Mouse (Mus musculus): Measurements from ENCODE around the gene Rbfox3. TPM values are rescaled to one million over a fixed set of nuclear protein-coding genes. Genes with fewer than 3 reads are reported as not detected.

The Rbfox3 gene
- polyA plus RNA-seq, 1 experiment from 2014 or later: 0.37 TPM

DNA sequence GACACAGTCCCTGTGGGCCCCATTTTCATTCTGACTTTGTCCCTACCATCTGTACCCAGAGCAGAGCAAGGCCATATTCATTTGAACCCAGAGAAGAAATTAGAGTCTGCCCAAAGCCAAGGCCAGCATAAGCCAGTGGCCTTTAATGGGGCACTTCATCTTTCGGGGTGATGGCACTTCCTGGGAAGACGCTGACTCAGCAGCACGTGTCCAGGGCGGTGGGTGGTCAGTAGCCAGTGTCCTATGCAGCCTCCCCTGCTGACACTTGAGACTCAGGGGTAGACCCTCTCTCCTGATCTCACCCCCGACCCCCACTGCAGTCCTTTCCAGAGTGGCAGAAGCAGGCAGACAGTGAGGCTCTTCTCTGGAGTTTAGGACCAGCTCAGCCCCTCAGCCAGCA, 283.9 kb downstream of the Rbfox3 start:
- ATAC-seq (ENCODE audit: low FRiP score, low TSS enrichment): no peak
- Histone ChIP-seq H3K27me3 (ENCODE audit: control insufficient read depth, insufficient read depth, low read length) (no peaks in the 10 kb centered on the region), H3K4me2 (replicated peaks; ENCODE audit: low read depth, low read length) (no peak overlapping the region), H3K9ac (ENCODE audit: low read depth, low read length) (no peak overlapping the region), H3K9me3 (ENCODE audit: control insufficient read depth, low read length) (no peaks in the 10 kb centered on the region), H3K4me1 (ENCODE audit: control insufficient read depth, insufficient read depth, low read length) (no peaks in the 10 kb centered on the region), H3K27ac (ENCODE audit: low read depth, low read length) (no peak overlapping the region), H3K36me3 (ENCODE audit: control insufficient read depth, insufficient read depth, low read length) (no peaks in the 10 kb centered on the region), H3K4me3 (ENCODE audit: low read length) (no peak overlapping the region)
- WGBS: 29% methylated on average over 5 of the region's 5 CpGs

GRCm38 (mm10) chr11:118620869-118621268, 290.5 kb downstream of the Rbfox3 start:
- no peak overlapping the region for H3K9ac ChIP-seq (ENCODE audit: low read depth, low read length)
- H3K4me1 ChIP-seq (ENCODE audit: control insufficient read depth, insufficient read depth, low read length): no peaks in the 10 kb centered on the region
- H3K9me3 ChIP-seq (ENCODE audit: control insufficient read depth, low read length): no peaks in the 10 kb centered on the region
- 78% methylated on average over 4 of the region's 4 CpGs for WGBS
- H3K4me2 ChIP-seq (replicated peaks; ENCODE audit: low read depth, low read length): no peak overlapping the region
- no peaks in the 10 kb centered on the region; the same call in 1 of the 2 replicates for H3K27me3 ChIP-seq (ENCODE audit: control insufficient read depth, insufficient read depth, low read length)
- H3K4me3 ChIP-seq (ENCODE audit: low read length): no peak overlapping the region
- no peak for ATAC-seq (ENCODE audit: low FRiP score, low TSS enrichment)
- H3K36me3 ChIP-seq (ENCODE audit: control insufficient read depth, insufficient read depth, low read length): no peaks in the 10 kb centered on the region
- no peak overlapping the region for H3K27ac ChIP-seq (ENCODE audit: low read depth, low read length)

DNA sequence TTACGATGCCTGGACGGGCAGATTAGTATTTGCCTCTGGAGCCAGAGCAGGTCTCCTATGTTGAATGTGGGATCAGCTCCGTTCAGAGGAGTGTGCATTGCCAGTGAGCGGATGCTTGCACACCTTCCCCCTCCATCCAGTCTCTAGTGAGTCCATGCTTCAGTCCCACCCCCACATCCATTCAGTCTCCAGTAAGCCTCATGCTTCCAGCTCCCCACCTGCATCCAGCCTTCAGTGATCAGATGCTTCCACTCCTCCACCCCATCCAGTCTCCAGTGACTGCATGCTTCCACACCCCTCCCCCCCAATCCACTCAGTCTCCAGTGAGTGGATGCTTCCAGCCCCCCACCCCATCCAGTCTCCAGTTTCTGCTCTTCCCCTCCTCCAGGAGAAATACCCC, 297.3 kb downstream of the Rbfox3 start:
- Histone ChIP-seq H3K4me2 (replicated peaks; ENCODE audit: low read depth, low read length) (no peak overlapping the region), H3K27me3 (ENCODE audit: control insufficient read depth, insufficient read depth, low read length) (peaks cover 6% of the 10 kb centered on the region), H3K27ac (ENCODE audit: low read depth, low read length) (no peak overlapping the region), H3K4me3 (ENCODE audit: low read length) (no peak overlapping the region), H3K4me1 (ENCODE audit: control insufficient read depth, insufficient read depth, low read length) (no peaks in the 10 kb centered on the region), H3K36me3 (ENCODE audit: control insufficient read depth, insufficient read depth, low read length) (no peaks in the 10 kb centered on the region), H3K9ac (ENCODE audit: low read depth, low read length) (no peak overlapping the region), H3K9me3 (ENCODE audit: control insufficient read depth, low read length) (no peaks in the 10 kb centered on the region)
- 84% methylated on average over 4 of the region's 4 CpGs for WGBS
- no peak for ATAC-seq (ENCODE audit: low FRiP score, low TSS enrichment)

GRCm38 (mm10) chr11:118610128-118610527, 301.3 kb downstream of the Rbfox3 start:
- no peaks in the 10 kb centered on the region for H3K36me3 ChIP-seq (ENCODE audit: control insufficient read depth, insufficient read depth, low read length)
- no peak overlapping the region for H3K27ac ChIP-seq (ENCODE audit: low read depth, low read length)
- no peaks in the 10 kb centered on the region for H3K9me3 ChIP-seq (ENCODE audit: control insufficient read depth, low read length)
- H3K27me3 ChIP-seq (ENCODE audit: control insufficient read depth, insufficient read depth, low read length): peaks cover 13% of the 10 kb centered on the region
- H3K9ac ChIP-seq (ENCODE audit: low read depth, low read length): no peak overlapping the region
- no peak overlapping the region; the same call in 1 of the 2 replicates for H3K4me2 ChIP-seq (replicated peaks; ENCODE audit: low read depth, low read length)
- no peak for ATAC-seq (ENCODE audit: low FRiP score, low TSS enrichment)
- H3K4me3 ChIP-seq (ENCODE audit: low read length): no peak overlapping the region
- 3% methylated on average over 13 of the region's 14 CpGs for WGBS
- no peaks in the 10 kb centered on the region for H3K4me1 ChIP-seq (ENCODE audit: control insufficient read depth, insufficient read depth, low read length)

- Histone ChIP-seq H3K4me3 (ENCODE audit: low read length) (no peak overlapping the region), H3K9me3 (ENCODE audit: control insufficient read depth, low read length) (no peaks in the 10 kb centered on the region), H3K9ac (ENCODE audit: low read depth, low read length) (no peak overlapping the region), H3K27me3 (ENCODE audit: control insufficient read depth, insufficient read depth, low read length) (peaks cover 13% of the 10 kb centered on the region), H3K4me2 (replicated peaks; ENCODE audit: low read depth, low read length) (no peak overlapping the region), H3K36me3 (ENCODE audit: control insufficient read depth, insufficient read depth, low read length) (no peaks in the 10 kb centered on the region), H3K27ac (ENCODE audit: low read depth, low read length) (no peak overlapping the region), H3K4me1 (ENCODE audit: control insufficient read depth, insufficient read depth, low read length) (no peaks in the 10 kb centered on the region)
- WGBS: 11% methylated on average over 17 of the region's 17 CpGs
- ATAC-seq (ENCODE audit: low FRiP score, low TSS enrichment): no peak
These were observed 302.0 kb downstream of the Rbfox3 start for GRCm38 (mm10) chr11:118609236-118610000.

DNA sequence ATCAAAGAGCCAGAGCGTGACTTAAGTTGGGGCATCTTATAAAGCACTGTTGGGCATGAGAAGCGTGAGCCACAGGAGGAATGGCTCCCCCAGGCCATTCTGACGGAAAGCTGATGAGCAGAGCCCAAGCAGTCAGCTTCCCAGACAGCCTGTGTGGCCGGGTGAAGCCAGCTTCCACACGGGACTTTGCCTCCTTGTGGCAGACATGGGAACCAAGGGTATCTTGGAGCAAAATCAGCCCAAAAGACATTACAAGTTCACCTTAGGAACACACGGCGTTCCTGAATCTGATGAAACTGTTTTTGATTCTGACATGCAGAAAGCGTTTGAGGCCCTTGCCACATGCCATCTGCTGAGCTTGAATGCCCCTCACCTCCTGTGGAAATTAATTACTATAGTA, 303.5 kb downstream of the Rbfox3 start:
- no peak overlapping the region for H3K4me2 ChIP-seq (replicated peaks; ENCODE audit: low read depth, low read length)
- H3K9me3 ChIP-seq (ENCODE audit: control insufficient read depth, low read length): no peaks in the 10 kb centered on the region
- no peaks in the 10 kb centered on the region for H3K36me3 ChIP-seq (ENCODE audit: control insufficient read depth, insufficient read depth, low read length)
- no peak overlapping the region for H3K27ac ChIP-seq (ENCODE audit: low read depth, low read length)
- 55% methylated on average over 8 of the region's 8 CpGs for WGBS
- ATAC-seq (ENCODE audit: low FRiP score, low TSS enrichment): no peak
- peaks cover 13% of the 10 kb centered on the region for H3K27me3 ChIP-seq (ENCODE audit: control insufficient read depth, insufficient read depth, low read length)
- H3K4me1 ChIP-seq (ENCODE audit: control insufficient read depth, insufficient read depth, low read length): no peaks in the 10 kb centered on the region
- no peak overlapping the region for H3K9ac ChIP-seq (ENCODE audit: low read depth, low read length)
- H3K4me3 ChIP-seq (ENCODE audit: low read length): no peak overlapping the region

GRCm38 (mm10) chr11:118605570-118605969, 305.8 kb downstream of the Rbfox3 start:
- Histone ChIP-seq H3K4me2 (replicated peaks; ENCODE audit: low read depth, low read length) (no peak overlapping the region), H3K27ac (ENCODE audit: low read depth, low read length) (no peak overlapping the region), H3K4me1 (ENCODE audit: control insufficient read depth, insufficient read depth, low read length) (no peaks in the 10 kb centered on the region), H3K9me3 (ENCODE audit: control insufficient read depth, low read length) (no peaks in the 10 kb centered on the region), H3K27me3 (ENCODE audit: control insufficient read depth, insufficient read depth, low read length) (peaks cover 13% of the 10 kb centered on the region), H3K9ac (ENCODE audit: low read depth, low read length) (no peak overlapping the region), H3K4me3 (ENCODE audit: low read length) (no peak overlapping the region), H3K36me3 (ENCODE audit: control insufficient read depth, insufficient read depth, low read length) (no peaks in the 10 kb centered on the region)
- ATAC-seq (ENCODE audit: low FRiP score, low TSS enrichment): no peak
- 82% methylated on average over 2 of the region's 2 CpGs for WGBS

- no peak overlapping the region for H3K4me2 ChIP-seq (replicated peaks; ENCODE audit: low read depth, low read length)
- H3K4me1 ChIP-seq (ENCODE audit: control insufficient read depth, insufficient read depth, low read length): no peaks in the 10 kb centered on the region
- H3K4me3 ChIP-seq (ENCODE audit: low read length): no peak overlapping the region
- 60% methylated on average over 5 of the region's 6 CpGs for WGBS
- H3K36me3 ChIP-seq (ENCODE audit: control insufficient read depth, insufficient read depth, low read length): no peaks in the 10 kb centered on the region
- peaks cover 12% of the 10 kb centered on the region for H3K27me3 ChIP-seq (ENCODE audit: control insufficient read depth, insufficient read depth, low read length)
- ATAC-seq (ENCODE audit: low FRiP score, low TSS enrichment): no peak
- no peak overlapping the region for H3K27ac ChIP-seq (ENCODE audit: low read depth, low read length)
- H3K9me3 ChIP-seq (ENCODE audit: control insufficient read depth, low read length): no peaks in the 10 kb centered on the region
- no peak overlapping the region for H3K9ac ChIP-seq (ENCODE audit: low read depth, low read length)
These were observed 307.2 kb downstream of the Rbfox3 start for GRCm38 (mm10) chr11:118604206-118604605.

DNA sequence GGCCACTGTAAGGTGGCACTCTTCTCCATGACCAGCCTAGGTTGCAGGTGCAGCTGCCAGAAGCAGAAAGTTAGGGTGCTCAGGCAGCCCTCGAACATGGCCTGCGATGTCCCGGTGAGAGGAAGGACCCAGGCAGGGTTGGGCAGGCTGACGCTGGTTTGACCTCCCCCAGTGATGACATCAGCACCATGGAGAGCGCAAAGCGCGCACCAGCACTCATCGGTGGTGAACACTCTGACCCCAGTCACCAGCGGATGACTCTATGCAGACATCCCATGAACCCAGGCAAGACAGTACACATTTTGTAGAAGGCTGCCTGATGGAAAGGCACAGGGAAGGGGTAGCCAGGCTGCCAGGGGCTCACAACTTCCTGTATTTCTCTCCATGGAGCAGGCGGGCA, 308.3 kb downstream of the Rbfox3 start:
- 4% methylated on average over 10 of the region's 10 CpGs for WGBS

More for the DNA sequence above, 308.3 kb downstream of the Rbfox3 start:
- Histone ChIP-seq H3K36me3 (ENCODE audit: control insufficient read depth, insufficient read depth, low read length) (no peaks in the 10 kb centered on the region), H3K9me3 (ENCODE audit: control insufficient read depth, low read length) (no peaks in the 10 kb centered on the region), H3K4me2 (replicated peaks; ENCODE audit: low read depth, low read length) (no peak overlapping the region), H3K27ac (ENCODE audit: low read depth, low read length) (no peak overlapping the region), H3K27me3 (ENCODE audit: control insufficient read depth, insufficient read depth, low read length) (peaks cover 4% of the 10 kb centered on the region; the same call in 1 of the 2 replicates), H3K4me1 (ENCODE audit: control insufficient read depth, insufficient read depth, low read length) (no peaks in the 10 kb centered on the region), H3K4me3 (ENCODE audit: low read length) (no peak overlapping the region), H3K9ac (ENCODE audit: low read depth, low read length) (no peak overlapping the region)
- ATAC-seq (ENCODE audit: low FRiP score, low TSS enrichment): peak; percentile 52; the same call in 1 of the 2 replicates

Measured in kidney, embryonic 14.5 days (tissue).